Comparison of ENCODE assay signal across 8 mouse cellular contexts in the genomic region with DNA sequence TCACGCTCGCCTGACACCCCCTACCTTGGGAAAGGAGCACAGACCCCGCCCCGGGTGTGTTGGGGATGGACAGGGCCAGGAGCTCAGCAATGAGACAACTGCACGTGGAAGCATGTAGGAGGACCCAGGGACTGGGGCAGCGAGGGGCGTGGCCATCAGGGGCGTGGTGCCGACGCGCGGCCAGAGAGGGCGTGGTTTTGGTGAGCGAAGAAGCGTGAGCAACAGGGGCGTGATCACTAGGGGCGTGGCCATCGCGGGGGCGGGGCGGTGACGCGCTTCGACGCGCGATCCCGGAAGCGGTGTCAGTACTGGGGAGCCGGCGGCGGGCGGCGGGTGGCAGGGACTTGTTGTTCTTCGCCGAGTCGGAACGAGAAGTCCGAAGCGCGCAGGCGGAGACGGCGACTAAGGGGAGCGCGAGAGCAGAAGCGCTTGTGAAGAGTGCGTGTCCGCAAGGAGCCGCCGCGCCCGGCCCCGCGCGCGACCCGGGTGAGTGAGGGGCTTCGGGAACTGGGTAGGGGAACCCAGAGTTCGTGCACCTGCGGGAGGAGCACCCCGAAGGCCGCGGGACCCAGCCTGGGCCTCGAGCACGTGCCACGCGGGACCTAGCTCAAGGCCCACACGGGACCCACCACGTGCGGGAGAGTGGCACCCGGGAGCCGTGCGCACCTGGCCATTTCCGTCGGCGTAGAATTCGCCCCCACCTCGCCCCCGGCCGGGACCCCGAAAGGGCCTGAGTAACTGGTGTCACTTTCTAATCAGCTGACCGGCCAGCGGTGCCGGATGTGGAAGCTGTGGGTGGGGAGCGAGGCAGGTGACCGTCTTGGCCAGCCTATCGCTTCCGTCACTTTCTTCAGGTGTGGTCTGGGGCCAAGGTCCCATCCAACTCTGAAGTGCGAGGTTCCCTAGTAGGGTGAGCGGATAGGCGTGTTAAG. TPM values are rescaled to one million over a fixed set of nuclear protein-coding genes. Genes with fewer than 3 reads are reported as not detected.
DNase-seq lines count a peak whose midpoint lies in the region; ATAC-seq and TF ChIP-seq lines count a peak whose summit lies in the region.

A gene (plus strand): TSS at position 287 of the 932 bp plus-strand sequence.

- peak; percentile 100 for DNase-seq in B cell, adult 2 months
- DNase-seq in brain, adult 2 months (ENCODE audit: low read depth, low spot score): peak; percentile 92
- DNase-seq in liver, adult 2 months (ENCODE audit: extremely low read depth, low read depth, low spot score): peak; percentile 85
- peak; percentile 99 for DNase-seq in splenic B cell, adult 2 months (ENCODE audit: low read depth, low spot score)

- H3K9me3 ChIP-seq in heart, embryonic 11.5 days (replicated peaks; ENCODE audit: control insufficient read depth, low read length): no peaks in the 10 kb centered on the region
- no peaks in the 10 kb centered on the region for H3K9me3 ChIP-seq in kidney, embryonic 16.5 days (ENCODE audit: low read length)

- H3K4me1 ChIP-seq in heart, embryonic 11.5 days (ENCODE audit: control insufficient read depth, insufficient read depth, low read length): peaks cover 49% of the 10 kb centered on the region
- peaks cover 34% of the 10 kb centered on the region for H3K4me1 ChIP-seq in kidney, embryonic 16.5 days (ENCODE audit: insufficient read depth, low read length)
- peaks cover 30% of the 10 kb centered on the region for H3K4me1 ChIP-seq in liver, adult 2 months (ENCODE audit: control insufficient read depth, insufficient read depth, low read length)

- no peak for TF ChIP-seq CTCF in liver, adult 2 months (IDR thresholded peaks at IDR 0.05; ENCODE audit: low read depth, low read length)

- no peaks in the 10 kb centered on the region for H3K36me3 ChIP-seq in heart, embryonic 11.5 days (ENCODE audit: control insufficient read depth, insufficient read depth, low read length)
- no peaks in the 10 kb centered on the region for H3K36me3 ChIP-seq in kidney, embryonic 16.5 days (ENCODE audit: insufficient read depth, low read length)
- no peaks in the 10 kb centered on the region for H3K36me3 ChIP-seq in liver, adult 2 months (ENCODE audit: control insufficient read depth, insufficient read depth, low read length)
- no peaks in the 10 kb centered on the region for H3K36me3 ChIP-seq in myocyte (ENCODE audit: control insufficient read depth, insufficient read depth)
- no peaks in the 10 kb centered on the region for H3K36me3 ChIP-seq in splenic B cell, adult 2 months (ENCODE audit: control insufficient read depth, insufficient read depth, low read length, poor library complexity, severe bottlenecking)

- ATAC-seq in erythroblast, adult 5-6 weeks (replicated peaks; ENCODE audit: low FRiP score, poor library complexity, severe bottlenecking): peak; percentile 70
- ATAC-seq in heart, embryonic 11.5 days (replicated peaks; ENCODE audit: insufficient number of reproducible peaks, low FRiP score, low TSS enrichment): peak; percentile 81
- ATAC-seq in kidney, embryonic 16.5 days (ENCODE audit: low FRiP score, low TSS enrichment): peak; percentile 91

- H3K27ac ChIP-seq in heart, embryonic 11.5 days (ENCODE audit: low read depth, low read length): peak within 1 kb of the TSS; percentile 82
- peak within 1 kb of the TSS; percentile 15; the same call in 1 of the 2 replicates for H3K27ac ChIP-seq in kidney, embryonic 16.5 days (ENCODE audit: low read length)
- H3K27ac ChIP-seq in liver, adult 2 months (replicated peaks; ENCODE audit: insufficient read depth, low read depth, low read length): peak within 1 kb of the TSS; percentile 79

- peak within 1 kb of the TSS; percentile 70 for H3ac ChIP-seq in myocyte (ENCODE audit: control insufficient read depth, insufficient read length)

- no peaks in the 10 kb centered on the region for H3K27me3 ChIP-seq in heart, embryonic 11.5 days (ENCODE audit: control insufficient read depth, insufficient read depth, low read length)
- H3K27me3 ChIP-seq in kidney, embryonic 16.5 days (ENCODE audit: insufficient read depth, low read length): no peaks in the 10 kb centered on the region
- H3K27me3 ChIP-seq in liver, adult 2 months (ENCODE audit: control insufficient read depth, insufficient read depth, low read length): no peaks in the 10 kb centered on the region
- H3K27me3 ChIP-seq in myocyte (ENCODE audit: control insufficient read depth, insufficient read depth, insufficient read length): no peaks in the 10 kb centered on the region
- H3K27me3 ChIP-seq in splenic B cell, adult 2 months (ENCODE audit: control insufficient read depth, insufficient read depth, low read length, poor library complexity, severe bottlenecking): no peaks in the 10 kb centered on the region

- peak within 1 kb of the TSS; percentile 94 for H3K4me2 ChIP-seq in heart, embryonic 11.5 days
- peak within 1 kb of the TSS; percentile 98 for H3K4me2 ChIP-seq in kidney, embryonic 16.5 days (replicated peaks; ENCODE audit: low read depth, low read length)
- H3K4me2 ChIP-seq in myocyte (ENCODE audit: low read depth): peak within 1 kb of the TSS; percentile 100

- peak within 1 kb of the TSS; percentile 85 for H3K4me3 ChIP-seq in heart, embryonic 11.5 days (ENCODE audit: low read depth, low read length)
- peak within 1 kb of the TSS; percentile 71 for H3K4me3 ChIP-seq in kidney, embryonic 16.5 days (ENCODE audit: low read length)
- peak within 1 kb of the TSS; percentile 77 for H3K4me3 ChIP-seq in liver, adult 2 months (ENCODE audit: insufficient read depth, low read depth, low read length)
- peak within 1 kb of the TSS; percentile 83 for H3K4me3 ChIP-seq in myocyte

- peak within 1 kb of the TSS; percentile 84 for H3K9ac ChIP-seq in heart, embryonic 11.5 days (ENCODE audit: low read depth, low read length)
- peak within 1 kb of the TSS; percentile 75 for H3K9ac ChIP-seq in kidney, embryonic 16.5 days (replicated peaks; ENCODE audit: low read length)
- H3K9ac ChIP-seq in liver, adult 2 months (ENCODE audit: low read depth, low read length): peak within 1 kb of the TSS; percentile 88

- peaks cover 31% of the 10 kb centered on the region for H3K79me2 ChIP-seq in liver, adult 2 months (ENCODE audit: control insufficient read depth, insufficient read depth, low read length)
- peaks cover 32% of the 10 kb centered on the region for H3K79me2 ChIP-seq in myocyte (ENCODE audit: control insufficient read depth, insufficient read depth)

- WGBS in heart, embryonic 11.5 days (ENCODE audit: insufficient replicate concordance): under 1% methylated on average over 92 of the region's 92 CpGs
- under 1% methylated on average over 90 of the region's 92 CpGs for WGBS in kidney, embryonic 16.5 days
- under 1% methylated on average over 92 of the region's 92 CpGs for WGBS in liver, adult 2 months

- peak; percentile 84; the same call in 1 of the 2 replicates for TF ChIP-seq POLR2A in liver, adult 2 months (IDR thresholded peaks at IDR 0.05; ENCODE audit: extremely low read depth, insufficient read depth, low read length)
- TF ChIP-seq POLR2A in myocyte (IDR thresholded peaks at IDR 0.05; ENCODE audit: insufficient read length, low read depth): peak; percentile 82

TF ChIP-seq in myocyte, 11 proteins besides CTCF, POLR2A, EP300 and RAD21:
- TF ChIP-seq SRF (IDR thresholded peaks at IDR 0.05; ENCODE audit: control insufficient read depth, insufficient read length, low read depth) (peak; percentile 49), MYOG (IDR thresholded peaks at IDR 0.05; ENCODE audit: control insufficient read depth in 1 of 3, insufficient read depth in 1 of 3, insufficient read length in 2 of 3, low read depth in 2 of 3) (no peak), E2F4 (IDR thresholded peaks at IDR 0.05; ENCODE audit: insufficient read depth) (no peak), CEBPB (IDR thresholded peaks at IDR 0.05; ENCODE audit: insufficient read depth, poor library complexity, severe bottlenecking) (no peak), MYOD1 (IDR thresholded peaks at IDR 0.05; ENCODE audit: control insufficient read depth in 1 of 3, insufficient read length in 2 of 3, low read depth in 2 of 3) (peak in 2 of 3 experiments; percentile 19 to 54), POLR2AphosphoS2 (IDR thresholded peaks at IDR 0.05; ENCODE audit: insufficient read length, low read depth) (peak; percentile 80), TCF12 (IDR thresholded peaks at IDR 0.05; ENCODE audit: insufficient read depth, poor library complexity, severe bottlenecking) (no peak), REST (IDR thresholded peaks at IDR 0.05; ENCODE audit: insufficient read depth, insufficient read length) (no peak), TCF3 (IDR thresholded peaks at IDR 0.05; ENCODE audit: insufficient read length, low read depth) (peak; percentile 0), MAX (IDR thresholded peaks at IDR 0.05; ENCODE audit: low read depth) (no peak), USF1 (IDR thresholded peaks at IDR 0.05; ENCODE audit: low read depth) (no peak)

RNA-seq across cellular contexts. Expression of the gene that starts here (rescaled TPM):
- total RNA-seq in erythroblast, adult 5-6 weeks (2015; ENCODE audit: low replicate concordance): 72.4 and 83.0 TPM in 2 replicates
- 147 and 218 TPM in 2 replicates for total RNA-seq in erythroblast, adult 5-6 weeks (2017; ENCODE audit: low replicate concordance)
- polyA plus RNA-seq in heart, embryonic 11.5 days (2014; fragmentation: Nextera tagmentation; extraction: Ambion mirVana): 13.5 and 19.1 TPM in 2 replicates
- polyA plus RNA-seq in kidney, embryonic 16.5 days (2015; fragmentation: Nextera tagmentation; extraction: Ambion mirVana): 12.2 and 13.3 TPM in 2 replicates
- total RNA-seq in liver, adult 2 months (2014; rRNA removed): 11.5 and 12.5 TPM in 2 replicates
- polyA plus RNA-seq in liver, adult 2 months (2012; rRNA removed): 6.3 and 7.0 TPM in 2 replicates
- polyA plus RNA-seq in myocyte (2012; fragmentation: generic; extraction: Trizol): 19.8 TPM

Comparison
In these comparisons a context has a peak if more than half of its experiments do, and no peak if none do; other contexts are left out.
1. Peak in every context shown above with its lines: DNase-seq, ATAC-seq, H3K4me3 ChIP-seq and H3K27ac ChIP-seq.
2. H3K27ac ChIP-seq: peak in every context shown above with its lines; median percentile 82 in heart, embryonic 11.5 days; 79 in liver, adult 2 months; 15 in kidney, embryonic 16.5 days.